Mouse (Mus musculus): ENCODE data around the gene Ldb2. TPM values are rescaled to one million over a fixed set of nuclear protein-coding genes. Genes with fewer than 3 reads are reported as not detected.

Ldb2 gene
- polyA plus RNA-seq, 1 experiment from 2014 or later = 13.3 TPM

DNA sequence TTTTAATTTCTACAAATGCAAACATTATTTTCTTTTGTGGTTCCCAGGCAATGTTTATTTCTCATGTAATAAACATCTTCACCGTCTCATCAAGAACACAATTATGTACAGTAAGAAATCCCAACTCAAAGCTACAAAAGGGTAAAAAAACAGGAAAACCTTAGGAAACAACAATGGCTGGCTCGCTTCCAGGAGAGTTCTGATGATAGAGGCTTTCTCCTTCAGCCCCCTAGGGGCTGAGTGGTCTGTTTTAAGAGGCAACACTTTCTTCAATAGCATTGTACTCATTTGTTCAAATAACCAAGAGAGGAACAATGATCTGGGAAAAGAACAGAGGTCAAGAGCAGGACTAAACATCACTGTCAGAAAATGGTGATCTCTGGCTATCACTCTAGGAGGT, 173.4 kb downstream of the Ldb2 start:
- Histone ChIP-seq H3K36me3 (no peaks in the 10 kb centered on the region), H3K4me3 (no peak overlapping the region), H3K4me1 (peaks cover 18% of the 10 kb centered on the region), H3K27me3 (ENCODE audit: low read depth, poor library complexity, severe bottlenecking) (no peaks in the 10 kb centered on the region), H3K27ac (replicated peaks) (no peak overlapping the region), H3K9me3 (replicated peaks) (no peaks in the 10 kb centered on the region)
- DNase-seq (ENCODE audit: low spot score) = no peak
- WGBS = 69% methylated on average over 2 of the region's 2 CpGs

DNA sequence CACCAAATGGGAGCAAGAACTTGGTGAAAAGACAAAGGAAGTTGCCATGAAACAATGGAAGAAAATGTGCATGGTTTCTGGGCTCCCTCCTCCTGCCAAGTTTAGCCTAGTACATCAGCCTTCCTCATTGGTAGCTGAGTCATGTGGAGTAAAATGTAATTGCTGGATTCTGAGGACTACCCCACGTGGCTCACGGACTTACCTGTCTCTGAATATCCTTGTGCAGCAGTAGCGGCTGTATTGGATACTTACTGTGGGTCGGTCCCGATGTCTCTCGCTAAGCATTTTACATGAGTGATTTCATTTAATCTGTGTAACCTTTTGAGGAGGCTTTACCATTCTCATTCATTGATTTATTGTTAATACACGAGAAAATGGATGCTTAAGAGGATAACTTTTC, 183.8 kb downstream of the Ldb2 start:
- no peak overlapping the region for H3K27ac ChIP-seq (replicated peaks)
- no peak for DNase-seq (ENCODE audit: low spot score)
- H3K27me3 ChIP-seq (ENCODE audit: low read depth, poor library complexity, severe bottlenecking) = no peaks in the 10 kb centered on the region
- peaks cover 10% of the 10 kb centered on the region for H3K4me1 ChIP-seq
- no peaks in the 10 kb centered on the region for H3K9me3 ChIP-seq (replicated peaks)
- 89% methylated on average over 7 of the region's 7 CpGs for WGBS
- H3K36me3 ChIP-seq = no peaks in the 10 kb centered on the region
- no peak overlapping the region for H3K4me3 ChIP-seq

- H3K27me3 ChIP-seq (ENCODE audit: low read depth, poor library complexity, severe bottlenecking) = no peaks in the 10 kb centered on the region
- H3K4me1 ChIP-seq = no peaks in the 10 kb centered on the region
- no peak for DNase-seq (ENCODE audit: low spot score)
- WGBS = 86% methylated on average over 2 of the region's 2 CpGs
- H3K4me3 ChIP-seq = no peak overlapping the region
- H3K36me3 ChIP-seq = no peaks in the 10 kb centered on the region
- H3K9me3 ChIP-seq (replicated peaks) = no peaks in the 10 kb centered on the region
- no peak overlapping the region for H3K27ac ChIP-seq (replicated peaks)
Observed at GRCm38 (mm10) chr5:44608901-44609300, 190.6 kb downstream of the Ldb2 start.

GRCm38 (mm10) chr5:44601340-44601739, 198.1 kb downstream of the Ldb2 start:
- Histone ChIP-seq H3K4me1 (no peaks in the 10 kb centered on the region), H3K9me3 (replicated peaks) (no peaks in the 10 kb centered on the region), H3K27me3 (ENCODE audit: low read depth, poor library complexity, severe bottlenecking) (no peaks in the 10 kb centered on the region), H3K36me3 (no peaks in the 10 kb centered on the region), H3K27ac (replicated peaks) (no peak overlapping the region), H3K4me3 (no peak overlapping the region)
- no peak for DNase-seq (ENCODE audit: low spot score)
- WGBS = 85% methylated on average over 1 of the region's 1 CpGs

- H3K27me3 ChIP-seq (ENCODE audit: low read depth, poor library complexity, severe bottlenecking) = no peaks in the 10 kb centered on the region
- no peak overlapping the region for H3K4me3 ChIP-seq
- H3K9me3 ChIP-seq (replicated peaks) = no peaks in the 10 kb centered on the region
- 85% methylated on average over 15 of the region's 15 CpGs for whole genome bisulfite sequencing
- no peak for DNase-seq (ENCODE audit: low spot score)
- H3K4me1 ChIP-seq = peaks cover 3% of the 10 kb centered on the region; the same call in 1 of the 2 replicates
- no peaks in the 10 kb centered on the region for H3K36me3 ChIP-seq
- no peak overlapping the region for H3K27ac ChIP-seq (replicated peaks)
Observed at GRCm38 (mm10) chr5:44593522-44594218, 205.8 kb downstream of the Ldb2 start.

- Histone ChIP-seq H3K27ac (replicated peaks) (no peak overlapping the region), H3K4me3 (no peak overlapping the region), H3K4me1 (peaks cover 3% of the 10 kb centered on the region; the same call in 1 of the 2 replicates), H3K27me3 (ENCODE audit: low read depth, poor library complexity, severe bottlenecking) (no peaks in the 10 kb centered on the region), H3K36me3 (no peaks in the 10 kb centered on the region), H3K9me3 (replicated peaks) (no peaks in the 10 kb centered on the region)
- WGBS = 74% methylated on average over 3 of the region's 3 CpGs
- no peak for DNase-seq (ENCODE audit: low spot score)
Observed at GRCm38 (mm10) chr5:44590750-44591149, 208.7 kb downstream of the Ldb2 start.

DNA sequence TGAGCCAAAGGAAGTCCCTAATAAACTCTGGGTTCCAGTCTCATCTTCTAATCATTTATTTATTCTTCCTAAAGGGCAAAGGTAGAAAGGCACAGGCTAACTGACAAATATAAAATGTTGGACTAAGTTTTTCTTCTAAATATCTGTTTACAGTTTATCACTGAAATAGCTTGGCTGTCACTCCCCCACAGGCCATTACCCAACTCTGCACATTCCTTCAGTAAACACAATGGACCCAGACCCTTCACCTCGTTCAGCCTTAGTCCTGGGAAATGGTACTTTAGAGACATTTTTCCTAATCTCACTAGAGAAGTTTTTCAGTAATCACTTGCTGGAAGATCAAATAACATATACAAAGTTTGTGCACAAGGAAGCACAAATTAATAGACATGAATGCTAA, 210.2 kb downstream of the Ldb2 start:
- H3K4me1 ChIP-seq = peaks cover 3% of the 10 kb centered on the region; the same call in 1 of the 2 replicates
- H3K4me3 ChIP-seq = no peak overlapping the region
- H3K27me3 ChIP-seq (ENCODE audit: low read depth, poor library complexity, severe bottlenecking) = no peaks in the 10 kb centered on the region
- H3K36me3 ChIP-seq = no peaks in the 10 kb centered on the region
- no peaks in the 10 kb centered on the region for H3K9me3 ChIP-seq (replicated peaks)
- DNase-seq (ENCODE audit: low spot score) = no peak
- H3K27ac ChIP-seq (replicated peaks) = no peak overlapping the region
- WGBS = 42% methylated on average over 1 of the region's 1 CpGs

GRCm38 (mm10) chr5:44586571-44586970, 212.9 kb downstream of the Ldb2 start:
- Histone ChIP-seq H3K9me3 (replicated peaks) (no peaks in the 10 kb centered on the region), H3K27me3 (ENCODE audit: low read depth, poor library complexity, severe bottlenecking) (no peaks in the 10 kb centered on the region), H3K36me3 (no peaks in the 10 kb centered on the region), H3K27ac (replicated peaks) (no peak overlapping the region), H3K4me3 (no peak overlapping the region), H3K4me1 (peaks cover 3% of the 10 kb centered on the region; the same call in 1 of the 2 replicates)
- no peak for DNase-seq (ENCODE audit: low spot score)
- 65% methylated on average over 5 of the region's 5 CpGs for whole genome bisulfite sequencing

DNA sequence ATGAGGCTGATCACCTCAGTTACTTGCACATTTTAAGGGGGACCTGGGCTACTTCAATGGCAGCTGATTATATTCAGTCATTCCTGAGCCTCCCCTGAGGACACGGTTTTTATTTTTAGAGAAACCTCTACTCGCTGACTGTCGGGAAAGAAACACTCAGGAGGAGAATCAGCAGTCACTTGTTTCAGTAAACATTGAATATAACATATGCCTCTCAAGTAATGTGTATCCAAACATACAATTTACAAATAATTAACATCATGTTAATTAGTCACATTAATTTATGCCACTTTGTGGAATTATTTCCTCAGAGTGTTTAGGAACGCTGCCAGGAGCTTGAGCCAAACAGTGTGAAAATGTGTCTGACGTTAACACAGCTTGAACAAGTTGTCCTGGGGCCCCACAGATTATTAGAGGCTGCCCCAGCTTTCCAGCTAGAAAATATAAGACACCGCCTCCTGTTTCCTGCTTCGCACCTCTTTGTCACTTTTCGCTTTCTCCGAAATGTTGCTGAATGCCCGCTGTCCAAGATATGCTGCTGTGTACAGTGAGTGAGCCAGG, 219.5 kb downstream of the Ldb2 start:
- DNase-seq (ENCODE audit: low spot score) = no peak
- no peaks in the 10 kb centered on the region for H3K27me3 ChIP-seq (ENCODE audit: low read depth, poor library complexity, severe bottlenecking)
- no peak overlapping the region for H3K27ac ChIP-seq (replicated peaks)
- no peaks in the 10 kb centered on the region for H3K36me3 ChIP-seq
- no peaks in the 10 kb centered on the region for H3K9me3 ChIP-seq (replicated peaks)
- 85% methylated on average over 10 of the region's 10 CpGs for WGBS
- no peak overlapping the region for H3K4me3 ChIP-seq
- no peaks in the 10 kb centered on the region for H3K4me1 ChIP-seq

DNA sequence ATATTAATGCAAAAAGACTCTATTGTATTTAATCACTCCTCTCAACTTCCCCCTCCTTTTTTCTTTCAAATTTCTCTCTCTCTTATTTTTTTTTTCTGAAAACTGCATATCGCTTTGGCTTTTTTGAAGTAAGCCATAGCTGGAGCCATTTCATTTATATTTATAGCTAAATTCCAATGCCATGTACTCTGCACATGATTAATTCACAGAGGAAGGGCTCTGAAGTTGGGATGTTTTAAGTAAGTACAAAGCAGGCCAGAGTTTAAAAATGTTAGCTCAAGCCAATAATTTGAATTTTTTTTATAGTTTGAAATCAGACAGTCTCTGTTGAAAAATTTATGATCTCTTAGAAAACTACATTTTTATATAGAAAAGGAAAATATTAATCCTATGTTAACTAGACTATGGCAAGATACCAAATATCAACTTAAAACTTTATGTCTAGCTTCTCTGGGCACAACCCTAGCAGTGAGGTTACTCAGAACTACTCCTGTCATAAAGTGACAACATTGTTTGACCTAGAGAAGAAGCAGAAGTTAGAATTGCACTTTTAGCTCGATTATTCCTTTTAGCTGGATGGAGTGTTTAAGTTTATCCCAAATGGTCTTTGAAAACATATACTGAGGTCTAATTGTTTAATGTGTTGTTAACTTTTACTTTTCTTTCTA, 222.7 kb downstream of the Ldb2 start:
- no peaks in the 10 kb centered on the region for H3K4me1 ChIP-seq
- no peak for DNase-seq (ENCODE audit: low spot score)
- no peaks in the 10 kb centered on the region for H3K36me3 ChIP-seq
- H3K9me3 ChIP-seq (replicated peaks) = no peaks in the 10 kb centered on the region
- 88% methylated on average over 2 of the region's 2 CpGs for WGBS
- H3K27me3 ChIP-seq (ENCODE audit: low read depth, poor library complexity, severe bottlenecking) = no peaks in the 10 kb centered on the region
- no peak overlapping the region for H3K4me3 ChIP-seq
- H3K27ac ChIP-seq (replicated peaks) = no peak overlapping the region

GRCm38 (mm10) chr5:44574681-44575080, 224.8 kb downstream of the Ldb2 start:
- no peak overlapping the region for H3K4me3 ChIP-seq
- WGBS = 87% methylated on average over 1 of the region's 1 CpGs
- no peaks in the 10 kb centered on the region for H3K9me3 ChIP-seq (replicated peaks)
- H3K27ac ChIP-seq (replicated peaks) = no peak overlapping the region
- H3K36me3 ChIP-seq = no peaks in the 10 kb centered on the region
- no peak for DNase-seq (ENCODE audit: low spot score)
- no peaks in the 10 kb centered on the region for H3K4me1 ChIP-seq
- no peaks in the 10 kb centered on the region for H3K27me3 ChIP-seq (ENCODE audit: low read depth, poor library complexity, severe bottlenecking)

DNA sequence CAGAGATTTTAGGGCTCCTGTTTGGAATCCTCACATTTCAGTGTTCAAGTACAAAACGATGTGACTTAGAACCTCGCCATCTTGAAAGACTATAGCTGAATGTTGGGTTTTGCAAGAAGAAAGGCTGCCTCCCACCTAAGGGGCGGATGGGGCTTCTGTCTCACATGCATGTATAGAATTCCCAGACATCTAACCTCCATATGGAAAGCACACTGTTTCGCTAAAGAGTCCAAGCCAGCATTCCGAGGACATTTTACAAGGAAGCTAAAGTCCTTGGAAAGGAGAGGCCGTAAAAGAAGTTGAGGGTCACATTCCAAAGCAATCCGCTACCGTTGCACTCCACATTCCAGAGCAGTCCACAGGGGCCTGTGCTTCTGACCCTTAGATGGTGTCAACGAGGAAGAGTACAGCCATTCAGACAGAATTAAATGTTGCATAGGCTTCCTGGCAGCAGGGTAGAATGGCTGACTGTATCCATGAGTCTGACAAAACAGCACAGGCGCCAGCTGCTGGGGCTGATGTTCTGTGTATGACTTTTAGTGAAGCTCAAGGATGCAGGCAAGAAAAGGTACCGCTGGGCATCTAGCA, 245.6 kb downstream of the Ldb2 start:
- Histone ChIP-seq H3K4me1 (0 out of 2 replicates have a peak, but pooled peaks cover 1% of the 10 kb centered on the region), H3K36me3 (no peaks in the 10 kb centered on the region), H3K27me3 (ENCODE audit: low read depth, poor library complexity, severe bottlenecking) (no peaks in the 10 kb centered on the region), H3K4me3 (no peak overlapping the region), H3K9me3 (replicated peaks) (no peaks in the 10 kb centered on the region), H3K27ac (replicated peaks) (no peak overlapping the region)
- DNase-seq (ENCODE audit: low spot score) = no peak
- WGBS = 85% methylated on average over 11 of the region's 11 CpGs

GRCm38 (mm10) chr5:44553155-44553554, 246.3 kb downstream of the Ldb2 start:
- no peaks in the 10 kb centered on the region for H3K9me3 ChIP-seq (replicated peaks)
- no peaks in the 10 kb centered on the region for H3K36me3 ChIP-seq
- no peaks in the 10 kb centered on the region for H3K27me3 ChIP-seq (ENCODE audit: low read depth, poor library complexity, severe bottlenecking)
- no peak for DNase-seq (ENCODE audit: low spot score)
- H3K27ac ChIP-seq (replicated peaks) = no peak overlapping the region
- H3K4me1 ChIP-seq = no peaks in the 10 kb centered on the region
- H3K4me3 ChIP-seq = no peak overlapping the region
